Mouse (Mus musculus) heart, embryonic 16.5 days (tissue): Measurements from ENCODE around the gene Fmo3. TPM values are rescaled to one million over a fixed set of nuclear protein-coding genes. Genes with fewer than 3 reads are reported as not detected.

ENCODE experiments used
- ATAC-seq: fragments of 200-750 bp; cut with Nextera tagmentation; replicated peaks from 2 replicates; pipeline ENCODE4 v1.8.0; 2017; ENCODE audit warnings: moderate number of reproducible peaks; ENCODE audit not compliant: insufficient read depth, low FRiP score; ENCODE audit errors: extremely low read depth
- H3K27ac ChIP-seq: fragments of 300-500 bp; sonication (generic); 2 replicates; pipeline ENCODE4 v1.5.1; 2014; ENCODE audit warnings: mild to moderate bottlenecking, low read length, control low read depth, moderate library complexity
- H3K27me3 ChIP-seq: fragments of 300-500 bp; sonication (generic); 2 replicates; pipeline ENCODE4 v1.6.1; 2014; ENCODE audit warnings: low read length, mixed read lengths; ENCODE audit not compliant: control insufficient read depth, insufficient read depth
- H3K36me3 ChIP-seq: fragments of 300-500 bp; sonication (generic); 2 replicates; pipeline ENCODE4 v1.6.1; 2014; ENCODE audit not compliant: control insufficient read depth, insufficient read depth
- H3K4me1 ChIP-seq: fragments of 300-500 bp; sonication (generic); 2 replicates; pipeline ENCODE4 v1.6.1; 2014; ENCODE audit warnings: low read length, mixed read lengths; ENCODE audit not compliant: control insufficient read depth, insufficient read depth
- H3K4me2 ChIP-seq: fragments of 300-500 bp; sonication (generic); 2 replicates; pipeline ENCODE4 v1.6.1; 2014; ENCODE audit warnings: low read depth, mild to moderate bottlenecking, control low read depth, low read length
- H3K4me3 ChIP-seq: fragments of 300-500 bp; sonication (generic); 2 replicates; pipeline ENCODE4 v1.5.1; 2014; ENCODE audit warnings: mild to moderate bottlenecking, control low read depth, low read length
- H3K9ac ChIP-seq: fragments of 300-500 bp; sonication (generic); 2 replicates; pipeline ENCODE4 v1.6.1; 2014; ENCODE audit warnings: low read length, control low read depth
- H3K9me3 ChIP-seq: fragments of 300-500 bp; sonication (generic); replicated peaks from 2 replicates; pipeline ENCODE4 v1.6.1; 2016; ENCODE audit warnings: low read length; ENCODE audit not compliant: control insufficient read depth
- polyA plus RNA-seq: library from polyadenylated mRNA; unstranded; fragments of >200 nt; fragmentation: Nextera tagmentation; extraction: Ambion mirVana; gene quantifications from 2 replicates; pipeline ENCODE4 v1.2.1, GENCODE M21; 2015

Fmo3 gene
- polyA plus RNA-seq, 1 experiment from 2014 or later: 0.11 TPM

DNA sequence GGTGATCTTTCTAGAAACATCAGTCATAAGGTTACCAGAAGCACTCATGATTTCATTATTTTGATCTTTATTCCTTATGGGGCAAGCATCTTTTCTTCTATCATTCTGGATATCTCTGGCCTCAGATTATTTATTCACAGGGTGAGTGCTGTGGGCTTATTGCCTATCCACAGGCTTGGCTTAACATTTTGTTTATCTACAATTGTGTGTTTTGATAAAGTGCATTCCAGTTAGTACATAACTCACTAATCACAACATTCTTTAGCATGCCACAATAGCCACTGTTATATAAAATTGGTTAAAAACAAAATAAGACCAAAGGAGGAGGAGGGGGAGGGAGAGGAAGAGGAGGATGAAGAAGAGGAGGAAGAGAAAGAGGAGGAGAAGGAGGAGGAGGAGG, 72.2 kb downstream of the Fmo3 start:
- Histone ChIP-seq H3K9ac (no peak overlapping the region), H3K4me1 (no peaks in the 10 kb centered on the region), H3K4me2 (no peak overlapping the region), H3K27me3 (no peaks in the 10 kb centered on the region), H3K27ac (no peak overlapping the region), H3K9me3 (no peaks in the 10 kb centered on the region), H3K4me3 (no peak overlapping the region), H3K36me3 (no peaks in the 10 kb centered on the region)
- no peak for ATAC-seq

Other genes starting within 250 kb of the Fmo3 start
- 74.7 and 81.5 TPM in 2 replicates for gene Prrc2c, start 244.0 kb downstream of the Fmo3 start, polyA plus RNA-seq
- gene Fmo4, start 170.6 kb downstream of the Fmo3 start, polyA plus RNA-seq: 0.30 and 0.37 TPM in 2 replicates
- gene Fmo1, start 117.9 kb downstream of the Fmo3 start, polyA plus RNA-seq: 12.1 and 12.4 TPM in 2 replicates
- gene Fmo2, start 85.8 kb downstream of the Fmo3 start, polyA plus RNA-seq: 6.4 and 9.9 TPM in 2 replicates
- gene Fmo6, start 47.0 kb downstream of the Fmo3 start, polyA plus RNA-seq: 0.07 TPM in 1 of 2 replicates, not detected in the other
- gene Mroh9, start 101.1 kb upstream of the Fmo3 start, polyA plus RNA-seq: not detected in 2 replicates